Mouse (Mus musculus) stomach, embryonic 14.5 days (tissue): ENCODE results near the gene Pafah2. TPM values are rescaled to one million over a fixed set of nuclear protein-coding genes. Genes with fewer than 3 reads are reported as not detected.

Source experiments
- ATAC-seq: fragments of 200-750 bp; cut with Nextera tagmentation; 2 replicates; pipeline ENCODE4 v1.8.0; 2017; ENCODE audit warnings: low read depth, moderate TSS enrichment; ENCODE audit not compliant: insufficient number of reproducible peaks, insufficient read depth, low FRiP score
- H3K27ac ChIP-seq: fragments of 300-500 bp; sonication (generic); 2 replicates; pipeline ENCODE4 v1.5.1; 2014; ENCODE audit warnings: mild to moderate bottlenecking, low read length, moderate library complexity, mixed read lengths
- H3K27me3 ChIP-seq: fragments of 300-500 bp; sonication (generic); 2 replicates; pipeline ENCODE4 v1.6.1; 2014; ENCODE audit warnings: low read length, control low read depth, mixed read lengths; ENCODE audit not compliant: control insufficient read depth, insufficient read depth
- H3K36me3 ChIP-seq: fragments of 300-500 bp; sonication (generic); 2 replicates; pipeline ENCODE4 v1.6.1; 2014; ENCODE audit warnings: mild to moderate bottlenecking, control low read depth, low read length, moderate library complexity, mixed read lengths; ENCODE audit not compliant: control insufficient read depth, insufficient read depth
- H3K4me1 ChIP-seq: fragments of 300-500 bp; sonication (generic); 2 replicates; pipeline ENCODE4 v1.6.1; 2014; ENCODE audit warnings: low read length, control low read depth, mixed read lengths; ENCODE audit not compliant: control insufficient read depth, insufficient read depth
- H3K4me2 ChIP-seq: fragments of 300-500 bp; sonication (generic); replicated peaks from 2 replicates; pipeline ENCODE4 v1.6.1; 2014; ENCODE audit warnings: low read depth, low read length, control low read depth
- H3K4me3 ChIP-seq: fragments of 300-500 bp; sonication (generic); 2 replicates; pipeline ENCODE4 v1.5.1; 2014; ENCODE audit warnings: low read depth, low read length, control low read depth
- H3K9ac ChIP-seq: fragments of 300-500 bp; sonication (generic); replicated peaks from 2 replicates; pipeline ENCODE4 v1.6.1; 2014; ENCODE audit warnings: low read depth, mild to moderate bottlenecking, control low read depth, low read length, moderate library complexity, mixed read lengths
- H3K9me3 ChIP-seq: fragments of 300-500 bp; sonication (generic); 2 replicates; pipeline ENCODE4 v1.6.1; 2016; ENCODE audit warnings: low read depth, low read length, control low read depth; ENCODE audit not compliant: control insufficient read depth
- WGBS: fragments of 180-500 bp; shearing (Covaris S2); extraction: QIAGEN DNeasy Blood & Tissue Kit; methylation state at CpG from one replicate; pipeline ENCODE4 v1.1.7; 2014; 5-methylcytosine and 5-hydroxymethylcytosine counted together
- polyA plus RNA-seq: library from polyadenylated mRNA; unstranded; fragments of >200 nt; fragmentation: Nextera tagmentation; extraction: Ambion mirVana; gene quantifications from 2 replicates; pipeline ENCODE4 v1.2.1, GENCODE M21; 2014

Gene Pafah2
- polyA plus RNA-seq, 1 experiment from 2014 or later = 15.1 TPM

- no peak for ATAC-seq
- Histone ChIP-seq H3K27me3 (no peaks in the 10 kb centered on the region), H3K27ac (no peak overlapping the region), H3K36me3 (no peaks in the 10 kb centered on the region), H3K9ac (no peak overlapping the region), H3K4me3 (no peak overlapping the region), H3K9me3 (no peaks in the 10 kb centered on the region), H3K4me1 (peaks cover 18% of the 10 kb centered on the region), H3K4me2 (no peak overlapping the region)
- WGBS = 34% methylated on average over 5 of the region's 5 CpGs
These were observed 4.1 kb downstream of the Pafah2 start for GRCm38 (mm10) chr4:134400206-134400605.

- WGBS = 5% methylated on average over 19 of the region's 19 CpGs
- H3K4me1 ChIP-seq = peaks cover 18% of the 10 kb centered on the region
- peak; percentile 70 for ATAC-seq
- peak overlapping the region; percentile 77 for H3K4me2 ChIP-seq
- no peaks in the 10 kb centered on the region for H3K27me3 ChIP-seq
- peak overlapping the region; percentile 30 for H3K4me3 ChIP-seq
- H3K9ac ChIP-seq = no peak overlapping the region
- no peaks in the 10 kb centered on the region for H3K36me3 ChIP-seq
- H3K27ac ChIP-seq = no peak overlapping the region
- no peaks in the 10 kb centered on the region for H3K9me3 ChIP-seq
These were observed 5.1 kb downstream of the Pafah2 start for GRCm38 (mm10) chr4:134401181-134401661.

GRCm38 (mm10) chr4:134401856-134402570 is 5.9 kb downstream of the Pafah2 start:
- Histone ChIP-seq H3K4me1 (peaks cover 17% of the 10 kb centered on the region), H3K27ac (no peak overlapping the region), H3K9me3 (no peaks in the 10 kb centered on the region), H3K9ac (no peak overlapping the region), H3K27me3 (no peaks in the 10 kb centered on the region), H3K4me2 (peak overlapping the region; percentile 77), H3K4me3 (peak overlapping the region; percentile 30; the same call in 1 of the 2 replicates), H3K36me3 (no peaks in the 10 kb centered on the region)
- WGBS = 52% methylated on average over 16 of the region's 16 CpGs
- ATAC-seq = no peak

- H3K27me3 ChIP-seq = no peaks in the 10 kb centered on the region
- H3K9me3 ChIP-seq = no peaks in the 10 kb centered on the region
- 52% methylated on average over 16 of the region's 16 CpGs for WGBS
- H3K4me2 ChIP-seq = no peak overlapping the region
- no peak overlapping the region for H3K27ac ChIP-seq
- no peaks in the 10 kb centered on the region for H3K36me3 ChIP-seq
- H3K4me1 ChIP-seq = peaks cover 14% of the 10 kb centered on the region
- H3K4me3 ChIP-seq = no peak overlapping the region
- no peak overlapping the region for H3K9ac ChIP-seq
- ATAC-seq = no peak
These were observed 6.6 kb downstream of the Pafah2 start for GRCm38 (mm10) chr4:134402571-134403262.

- no peak overlapping the region for H3K27ac ChIP-seq
- no peak overlapping the region for H3K4me3 ChIP-seq
- no peak for ATAC-seq
- H3K36me3 ChIP-seq = no peaks in the 10 kb centered on the region
- H3K9ac ChIP-seq = no peak overlapping the region
- no peaks in the 10 kb centered on the region for H3K27me3 ChIP-seq
- peaks cover 14% of the 10 kb centered on the region for H3K4me1 ChIP-seq
- H3K9me3 ChIP-seq = no peaks in the 10 kb centered on the region
- 59% methylated on average over 7 of the region's 7 CpGs for WGBS
- H3K4me2 ChIP-seq = no peak overlapping the region
These were observed 7.6 kb downstream of the Pafah2 start for GRCm38 (mm10) chr4:134403721-134404120.

- Histone ChIP-seq H3K4me1 (no peaks in the 10 kb centered on the region), H3K27ac (no peak overlapping the region), H3K4me3 (no peak overlapping the region), H3K36me3 (no peaks in the 10 kb centered on the region), H3K27me3 (no peaks in the 10 kb centered on the region), H3K4me2 (no peak overlapping the region), H3K9me3 (no peaks in the 10 kb centered on the region), H3K9ac (no peak overlapping the region)
- WGBS = 70% methylated on average over 5 of the region's 5 CpGs
- no peak for ATAC-seq
These were observed 13.2 kb downstream of the Pafah2 start for GRCm38 (mm10) chr4:134409286-134409685.

- Histone ChIP-seq H3K9me3 (no peaks in the 10 kb centered on the region), H3K27me3 (no peaks in the 10 kb centered on the region), H3K4me1 (no peaks in the 10 kb centered on the region), H3K27ac (no peak overlapping the region), H3K4me3 (no peak overlapping the region), H3K9ac (no peak overlapping the region), H3K4me2 (no peak overlapping the region), H3K36me3 (no peaks in the 10 kb centered on the region)
- ATAC-seq = no peak
- 80% methylated on average over 17 of the region's 17 CpGs for WGBS
These were observed 20.1 kb downstream of the Pafah2 start for GRCm38 (mm10) chr4:134416177-134416576.

GRCm38 (mm10) chr4:134416602-134417001 is 20.5 kb downstream of the Pafah2 start:
- H3K27ac ChIP-seq = no peak overlapping the region
- no peaks in the 10 kb centered on the region for H3K36me3 ChIP-seq
- no peak overlapping the region for H3K4me2 ChIP-seq
- H3K9me3 ChIP-seq = no peaks in the 10 kb centered on the region
- H3K27me3 ChIP-seq = no peaks in the 10 kb centered on the region
- ATAC-seq = no peak
- no peaks in the 10 kb centered on the region for H3K4me1 ChIP-seq
- WGBS = 71% methylated on average over 15 of the region's 15 CpGs
- H3K9ac ChIP-seq = no peak overlapping the region
- H3K4me3 ChIP-seq = no peak overlapping the region
